Mouse (Mus musculus) erythroblast, embryonic 14.5 days (primary cell): Measurements from ENCODE around the gene Tmed10. TPM values are rescaled to one million over a fixed set of nuclear protein-coding genes. Genes with fewer than 3 reads are reported as not detected.

Experiments used
- H3K27me3 ChIP-seq: 2 replicates; pipeline ENCODE4 v1.6.1; 2012; ENCODE audit warnings: inconsistent platforms; ENCODE audit not compliant: control insufficient read depth
- H3K36me3 ChIP-seq: 2 replicates; pipeline ENCODE4 v1.6.1; 2012; ENCODE audit warnings: mild to moderate bottlenecking, inconsistent platforms; ENCODE audit not compliant: control insufficient read depth
- H3K4me1 ChIP-seq: 2 replicates; pipeline ENCODE4 v1.6.1; 2012; ENCODE audit warnings: inconsistent platforms; ENCODE audit not compliant: control insufficient read depth
- H3K4me3 ChIP-seq: replicated peaks from 2 replicates; pipeline ENCODE3; 2012; ENCODE audit warnings: moderate library complexity, mild to moderate bottlenecking, inconsistent platforms
- H3K9me3 ChIP-seq: 2 replicates; pipeline ENCODE4 v1.6.1; 2012; ENCODE audit warnings: low read length, inconsistent platforms, mixed read lengths; ENCODE audit not compliant: control insufficient read depth
- GATA1 ChIP-seq: IDR thresholded peaks from 2 replicates; pipeline ENCODE4 v1.6.1; 2012; ENCODE audit warnings: low read length, inconsistent platforms, mixed read lengths
- TAL1 ChIP-seq: IDR thresholded peaks from 3 replicates; pipeline ENCODE4 v1.6.1; 2012; ENCODE audit warnings: low read length, inconsistent platforms, mixed read lengths
- polyA plus RNA-seq: library from polyadenylated mRNA; stranded (reverse); fragments of >175 nt; gene quantifications from 2 replicates; pipeline ENCODE4 v1.2.3, GENCODE M21; 2012

Gene Tmed10
- polyA plus RNA-seq, 1 experiment, result 20.4 TPM

- H3K9me3 ChIP-seq, result no peaks in the 10 kb centered on the region; the same call in 1 of the 2 replicates
- no peaks in the 10 kb centered on the region; the same call in 1 of the 2 replicates for H3K27me3 ChIP-seq
- TF ChIP-seq GATA1 (no peak), TAL1 (no peak)
- peaks cover 45% of the 10 kb centered on the region for H3K36me3 ChIP-seq
- H3K4me1 ChIP-seq, result no peaks in the 10 kb centered on the region
- H3K4me3 ChIP-seq, result no peak overlapping the region
These were observed 75.8 kb downstream of the Tmed10 start for GRCm38 (mm10) chr12:85298835-85299180.

DNA sequence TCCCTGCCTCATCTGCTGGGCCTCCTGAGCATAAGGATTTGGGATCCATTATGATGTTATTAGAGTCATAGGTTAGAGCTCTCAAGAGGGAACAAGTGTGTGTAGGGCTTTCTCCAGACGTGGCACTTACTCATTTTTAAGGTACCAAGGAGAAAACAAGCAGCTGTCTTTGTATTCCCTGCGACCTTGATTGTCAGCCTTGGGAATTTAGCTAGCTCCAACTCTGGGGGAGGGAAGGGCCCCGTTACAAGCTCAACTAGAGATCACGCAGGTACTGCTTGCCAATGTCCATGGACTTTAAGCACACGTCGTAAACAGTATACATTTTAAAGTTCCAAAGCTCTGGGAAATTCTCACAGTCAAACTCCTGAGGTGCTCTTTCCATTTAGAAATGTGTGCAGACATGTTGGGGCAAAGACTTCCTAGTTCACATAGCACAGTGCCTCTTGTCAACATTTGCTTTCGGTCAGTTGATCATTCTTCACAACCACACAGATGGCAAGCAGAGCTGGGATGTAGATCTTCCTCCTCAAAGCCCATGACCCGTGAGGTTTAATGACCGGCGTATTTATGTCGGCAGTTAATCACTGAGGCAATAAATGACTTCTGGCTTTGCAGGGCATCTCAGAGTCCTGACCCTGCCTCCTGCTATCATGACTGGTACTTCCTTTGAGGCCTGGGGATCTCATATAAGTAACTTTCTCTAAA lies 76.4 kb downstream of the Tmed10 start:
- Histone ChIP-seq H3K4me3 (no peak overlapping the region), H3K27me3 (no peaks in the 10 kb centered on the region; the same call in 1 of the 2 replicates), H3K36me3 (peaks cover 40% of the 10 kb centered on the region), H3K9me3 (no peaks in the 10 kb centered on the region; the same call in 1 of the 2 replicates), H3K4me1 (no peaks in the 10 kb centered on the region)
- TF ChIP-seq GATA1 (no peak), TAL1 (no peak)

DNA sequence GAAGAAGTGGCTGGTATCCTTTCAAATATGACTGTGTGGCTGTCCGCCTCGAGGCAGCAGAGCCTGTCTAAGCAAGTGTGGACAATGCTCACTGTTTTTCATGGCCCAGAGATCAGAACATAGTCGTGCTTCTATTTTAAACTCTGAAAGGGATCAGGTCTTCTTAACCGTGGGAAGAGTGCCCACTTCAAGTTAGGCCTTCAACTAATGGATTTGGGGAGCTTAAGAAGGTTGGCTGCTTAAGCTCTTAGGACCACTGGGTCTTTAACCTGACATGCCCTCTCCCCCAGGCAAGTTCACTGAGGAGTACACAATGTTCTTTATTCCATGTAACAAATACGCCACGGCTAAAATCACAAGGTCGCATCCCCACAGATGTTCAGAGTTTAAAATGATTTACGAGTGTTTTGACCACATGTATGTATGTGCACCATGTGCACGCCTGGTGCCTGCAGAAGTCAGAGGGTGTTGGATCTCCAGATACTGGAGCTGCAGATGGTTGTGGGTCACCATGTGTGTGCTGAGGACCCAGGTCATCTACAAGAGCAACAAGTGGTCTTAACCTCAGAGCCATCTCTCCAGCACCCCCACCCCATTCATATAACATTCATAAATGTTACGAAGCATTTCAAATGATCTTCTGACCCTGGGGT lies 77.2 kb downstream of the Tmed10 start:
- H3K27me3 ChIP-seq, result no peaks in the 10 kb centered on the region; the same call in 1 of the 2 replicates
- H3K4me1 ChIP-seq, result no peaks in the 10 kb centered on the region
- H3K36me3 ChIP-seq, result peaks cover 33% of the 10 kb centered on the region
- no peak overlapping the region for H3K4me3 ChIP-seq
- no peaks in the 10 kb centered on the region; the same call in 1 of the 2 replicates for H3K9me3 ChIP-seq
- no peak for TF ChIP-seq TAL1
- TF ChIP-seq GATA1, result no peak

DNA sequence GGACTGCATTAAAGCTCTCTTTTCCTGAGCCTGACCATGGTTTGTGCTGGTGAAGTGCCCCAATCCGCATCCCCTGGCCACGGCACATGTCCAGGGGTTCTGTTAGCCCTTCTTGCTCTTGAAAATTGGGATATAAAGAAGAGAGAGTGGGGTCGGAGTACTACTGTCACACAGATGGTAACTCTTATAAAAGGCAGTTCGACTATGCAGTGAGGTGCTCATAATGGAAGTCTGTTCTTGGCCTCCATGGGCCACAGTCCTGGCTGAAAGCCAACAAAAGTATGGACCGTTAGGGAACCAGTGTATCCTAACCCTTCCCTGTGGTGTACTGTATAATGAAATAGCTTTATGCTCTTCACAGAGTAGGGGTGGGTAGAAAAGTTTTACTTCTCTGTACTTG lies 77.7 kb downstream of the Tmed10 start:
- Histone ChIP-seq H3K9me3 (no peaks in the 10 kb centered on the region; the same call in 1 of the 2 replicates), H3K27me3 (no peaks in the 10 kb centered on the region; the same call in 1 of the 2 replicates), H3K4me3 (no peak overlapping the region), H3K4me1 (no peaks in the 10 kb centered on the region), H3K36me3 (peaks cover 28% of the 10 kb centered on the region)
- TF ChIP-seq GATA1 (no peak), TAL1 (no peak)

GRCm38 (mm10) chr12:85295506-85295905 lies 79.1 kb downstream of the Tmed10 start:
- H3K27me3 ChIP-seq, result peaks cover 3% of the 10 kb centered on the region
- TF ChIP-seq GATA1, result no peak

GRCm38 (mm10) chr12:85292906-85293305 lies 81.7 kb downstream of the Tmed10 start:
- TF ChIP-seq TAL1 (no peak), GATA1 (no peak)
- Histone ChIP-seq H3K4me1 (peaks cover 9% of the 10 kb centered on the region), H3K36me3 (no peaks in the 10 kb centered on the region)

More at GRCm38 (mm10) chr12:85295506-85295905, 79.1 kb downstream of the Tmed10 start:
- H3K36me3 ChIP-seq, result peaks cover 14% of the 10 kb centered on the region
- H3K9me3 ChIP-seq, result no peaks in the 10 kb centered on the region; the same call in 1 of the 2 replicates
- H3K4me3 ChIP-seq, result no peak overlapping the region
- H3K4me1 ChIP-seq, result no peaks in the 10 kb centered on the region

GRCm38 (mm10) chr12:85292288-85292687 lies 82.4 kb downstream of the Tmed10 start:
- peaks cover 15% of the 10 kb centered on the region for H3K4me1 ChIP-seq

More at GRCm38 (mm10) chr12:85292906-85293305, 81.7 kb downstream of the Tmed10 start:
- Histone ChIP-seq H3K4me3 (no peak overlapping the region), H3K9me3 (no peaks in the 10 kb centered on the region; the same call in 1 of the 2 replicates), H3K27me3 (peaks cover 28% of the 10 kb centered on the region)

DNA sequence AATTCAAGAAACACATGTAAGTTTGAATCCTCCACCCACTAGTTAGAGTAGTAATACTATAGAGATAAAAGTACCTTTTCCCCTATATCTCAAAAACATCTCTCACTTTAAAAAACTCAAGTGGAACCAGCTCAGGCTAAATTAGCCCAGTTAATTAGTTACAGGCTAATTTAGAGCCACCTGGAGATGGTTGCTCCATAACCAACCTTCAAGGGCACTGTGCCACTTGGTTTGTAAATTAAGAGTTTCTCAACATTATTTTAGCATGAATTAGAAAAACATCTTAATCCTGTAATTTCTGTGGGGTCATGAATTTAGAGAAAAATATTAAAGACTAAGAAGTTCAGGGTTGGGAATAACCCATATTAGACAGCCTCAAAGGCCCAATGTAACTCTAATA lies 83.1 kb downstream of the Tmed10 start:
- Histone ChIP-seq H3K4me3 (no peak overlapping the region), H3K4me1 (peaks cover 15% of the 10 kb centered on the region), H3K9me3 (no peaks in the 10 kb centered on the region; the same call in 1 of the 2 replicates), H3K27me3 (peaks cover 31% of the 10 kb centered on the region), H3K36me3 (no peaks in the 10 kb centered on the region)
- TF ChIP-seq TAL1, result no peak

More at GRCm38 (mm10) chr12:85292288-85292687, 82.4 kb downstream of the Tmed10 start:
- H3K36me3 ChIP-seq, result no peaks in the 10 kb centered on the region
- no peak overlapping the region for H3K4me3 ChIP-seq
- TF ChIP-seq GATA1 (no peak), TAL1 (no peak)
- H3K9me3 ChIP-seq, result no peaks in the 10 kb centered on the region; the same call in 1 of the 2 replicates
- peaks cover 31% of the 10 kb centered on the region for H3K27me3 ChIP-seq

DNA sequence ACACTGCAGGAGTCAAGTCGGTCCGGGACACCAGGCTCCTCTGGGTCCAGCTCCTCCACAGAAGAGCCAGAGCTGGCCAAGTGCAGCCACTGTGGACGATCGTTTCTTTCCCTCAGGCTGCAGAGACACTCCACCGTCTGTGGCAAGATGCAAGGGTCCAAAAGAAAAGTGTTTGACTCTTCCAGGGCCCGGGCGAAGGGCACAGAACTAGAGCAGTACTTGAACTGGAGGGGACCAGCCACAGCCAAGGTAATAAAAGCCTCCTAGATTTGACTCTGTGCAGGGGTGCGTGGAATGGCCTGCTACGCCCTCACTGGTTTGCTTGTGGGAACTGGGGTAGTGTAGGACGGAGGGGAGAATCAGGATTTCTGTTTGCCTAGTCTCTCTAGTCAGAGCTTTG lies 84.0 kb downstream of the Tmed10 start:
- no peak overlapping the region for H3K4me3 ChIP-seq
- TF ChIP-seq GATA1 (no peak), TAL1 (no peak)
- peaks cover 15% of the 10 kb centered on the region for H3K4me1 ChIP-seq
- H3K9me3 ChIP-seq, result no peaks in the 10 kb centered on the region; the same call in 1 of the 2 replicates
- H3K36me3 ChIP-seq, result no peaks in the 10 kb centered on the region
- peaks cover 31% of the 10 kb centered on the region for H3K27me3 ChIP-seq

Other genes with a start within 250 kb of the Tmed10 start
- gene Rps6kl1, start 223.6 kb downstream of the Tmed10 start, polyA plus RNA-seq, result 0.03 and 0.06 TPM in 2 replicates
- gene Pgf, start 197.1 kb downstream of the Tmed10 start, polyA plus RNA-seq, result not detected in 2 replicates
- gene Eif2b2, start 155.4 kb downstream of the Tmed10 start, polyA plus RNA-seq, result 18.6 and 27.3 TPM in 2 replicates
- 0.04 and 0.09 TPM in 2 replicates for gene Mlh3, start 104.2 kb downstream of the Tmed10 start, polyA plus RNA-seq
- 7.4 and 10.0 TPM in 2 replicates for gene Acyp1, start 86.4 kb downstream of the Tmed10 start, polyA plus RNA-seq
- 0.01 TPM in 1 of 2 replicates, not detected in the other for gene Zc2hc1c, start 86.3 kb downstream of the Tmed10 start, polyA plus RNA-seq
- gene Nek9, start 35.5 kb downstream of the Tmed10 start, polyA plus RNA-seq, result 0.12 and 0.15 TPM in 2 replicates
- 18.4 and 19.2 TPM in 2 replicates for gene Fos, start 99.0 kb upstream of the Tmed10 start, polyA plus RNA-seq
- gene Jdp2, start 224.2 kb upstream of the Tmed10 start, polyA plus RNA-seq, result 0.07 and 0.10 TPM in 2 replicates